Mouse (Mus musculus) urinary bladder, postnatal 4 days (tissue): ENCODE measurements around the gene Tmem50a.

Experiments used
- DNase-seq, 2 experiments: peaks; one replicate each; pipeline ENCODE4 v3.0.0; 2021 to 2022; ENCODE audit warnings: low spot score in 2 of 2

Gene Tmem50a

DNA sequence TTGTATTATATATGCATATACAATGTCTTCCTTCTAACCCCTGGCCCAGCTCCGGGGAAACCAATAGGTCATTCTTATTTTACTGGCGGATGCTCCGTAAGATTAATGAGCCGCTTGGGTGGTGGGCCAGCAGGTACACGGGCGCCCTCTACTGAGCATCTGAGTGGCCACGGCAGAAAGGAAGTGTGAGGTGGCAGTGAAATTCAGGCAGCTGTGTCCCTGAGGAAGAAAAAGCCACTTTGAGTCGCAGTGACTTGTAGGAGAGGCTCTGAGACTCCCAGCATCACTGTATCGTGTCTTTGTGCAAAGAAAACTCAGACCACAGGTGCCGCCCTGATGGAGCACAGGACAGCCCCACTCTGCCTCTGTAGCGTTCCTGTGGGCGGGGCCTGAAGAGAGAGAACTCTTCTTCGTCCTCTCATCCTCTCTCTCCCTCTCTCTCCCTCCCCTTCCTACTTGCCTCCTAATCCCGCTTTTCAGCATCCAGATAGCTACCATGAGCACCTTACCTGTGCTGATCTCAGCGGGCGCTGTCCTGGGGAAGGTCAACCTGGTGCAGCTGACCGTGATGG lies 35.3 kb downstream of the Tmem50a start:
- peak; percentile 49 to 79 for DNase-seq

DNA sequence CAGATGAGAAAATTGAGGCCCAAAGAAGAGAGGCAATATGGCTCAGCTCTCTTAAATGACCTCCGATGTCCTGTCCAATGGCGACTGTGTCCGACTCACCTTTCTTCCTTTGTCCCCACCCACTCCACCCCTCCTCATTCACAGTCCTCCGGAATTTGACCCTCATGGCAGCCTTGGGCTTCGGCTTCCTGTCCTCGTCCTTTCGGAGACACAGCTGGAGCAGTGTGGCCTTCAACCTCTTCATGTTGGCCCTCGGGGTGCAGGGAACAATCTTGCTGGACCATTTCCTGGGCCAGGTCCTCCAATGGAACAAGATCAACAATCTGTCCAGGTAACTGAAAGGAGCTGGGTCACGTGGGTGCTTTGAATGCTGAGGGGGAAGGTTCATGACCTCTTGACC lies 38.7 kb downstream of the Tmem50a start:
- DNase-seq, result no peak

DNA sequence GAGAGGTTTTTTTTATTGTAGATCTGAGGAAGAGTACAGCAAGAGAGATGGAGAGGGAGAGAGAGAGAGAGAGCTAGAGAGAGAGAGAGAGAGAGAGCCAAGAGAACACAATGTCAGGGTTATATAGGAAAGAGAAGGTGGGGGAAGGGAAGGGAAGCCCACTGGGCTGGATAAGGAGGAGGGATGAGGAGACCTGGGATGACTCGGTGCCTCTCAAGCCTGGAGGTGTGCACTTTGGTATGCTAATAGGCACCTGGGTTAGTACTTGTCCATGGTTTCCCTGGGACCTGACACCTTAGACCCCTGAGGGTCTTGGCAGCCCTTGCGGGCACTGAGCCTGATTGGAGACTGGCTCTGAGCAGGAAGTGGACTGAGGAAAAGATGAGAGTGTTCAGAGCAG lies 42.9 kb downstream of the Tmem50a start:
- DNase-seq, result no peak

DNA sequence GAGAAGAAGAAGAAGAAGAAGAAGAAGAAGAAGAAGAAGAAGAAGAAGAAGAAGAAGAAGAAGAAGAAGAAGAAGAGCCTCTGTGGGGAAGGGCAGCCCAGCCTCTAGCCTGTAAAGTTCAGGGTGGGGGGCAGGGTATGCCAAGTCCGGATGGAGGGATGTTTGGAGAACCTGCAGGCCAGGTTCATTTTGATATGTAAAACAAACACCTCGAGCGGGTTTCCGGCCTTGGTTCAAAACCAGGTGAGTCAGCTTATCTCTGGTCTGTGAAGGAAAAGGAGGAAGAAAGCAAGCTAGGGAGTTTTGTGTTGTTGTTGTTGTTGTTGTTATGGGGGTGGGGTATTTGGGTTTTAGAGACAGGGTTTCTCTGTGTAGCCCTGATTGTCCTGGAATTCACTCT lies 43.3 kb downstream of the Tmem50a start:
- DNase-seq, result no peak

DNA sequence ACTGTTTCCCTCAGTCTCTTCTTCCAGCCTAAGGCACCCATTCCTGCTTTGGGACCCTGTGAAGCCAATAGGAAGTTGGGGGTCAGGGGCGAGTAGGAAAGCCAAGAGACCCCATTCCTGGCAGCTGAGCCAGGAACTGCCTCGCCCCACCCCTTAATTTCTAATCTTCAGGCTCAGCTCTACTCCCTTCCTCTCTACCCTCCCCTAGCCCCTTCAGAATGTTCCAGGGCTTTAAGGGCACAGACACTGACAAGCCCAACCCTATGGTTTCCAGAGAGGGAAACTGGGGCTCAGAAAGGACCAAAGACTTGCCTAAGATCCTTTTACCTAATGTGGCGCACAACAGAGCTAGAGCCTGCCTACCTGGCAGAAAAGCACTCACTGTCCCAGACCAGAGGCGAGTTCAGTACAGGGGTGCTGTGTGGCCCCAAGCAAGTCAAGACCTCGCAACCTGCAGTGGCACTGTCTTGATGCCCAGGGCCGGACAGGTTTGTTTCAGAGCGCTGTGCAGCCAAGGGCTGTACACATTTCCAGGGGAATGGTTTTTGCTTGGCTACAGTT lies 44.9 kb downstream of the Tmem50a start:
- DNase-seq, result no peak

DNA sequence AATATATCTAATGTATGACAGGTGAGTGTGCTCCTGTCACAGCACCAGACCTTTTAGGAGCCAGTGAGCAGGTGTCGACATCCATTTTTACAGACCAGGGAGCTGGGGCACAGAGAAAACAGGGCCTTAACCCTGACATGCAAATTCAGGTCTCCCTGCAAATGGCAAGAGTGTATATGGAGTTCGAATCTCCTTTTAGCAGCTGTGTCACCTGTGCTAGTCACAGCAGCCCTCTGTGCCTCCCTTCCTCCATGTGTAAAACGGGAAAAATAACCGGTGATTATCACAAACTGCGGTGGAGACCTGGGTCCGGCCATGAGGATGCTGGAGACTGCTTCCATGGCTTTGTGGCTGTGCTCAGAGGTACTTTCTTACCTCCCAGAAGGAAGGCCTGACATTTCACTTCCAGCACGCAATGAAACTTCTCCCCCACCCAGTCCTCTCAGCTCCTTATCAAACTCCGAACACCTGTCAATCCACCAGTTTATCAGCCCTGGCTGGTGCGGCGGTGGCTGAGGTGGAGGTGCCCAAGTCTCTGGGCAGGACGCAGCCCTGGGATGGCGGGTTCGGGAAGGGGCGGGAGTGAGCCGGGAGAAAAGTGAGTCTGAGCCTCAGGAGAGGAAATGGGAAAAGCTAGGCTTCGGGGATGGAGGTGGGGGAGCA lies 45.6 kb downstream of the Tmem50a start:
- no peak for DNase-seq

DNA sequence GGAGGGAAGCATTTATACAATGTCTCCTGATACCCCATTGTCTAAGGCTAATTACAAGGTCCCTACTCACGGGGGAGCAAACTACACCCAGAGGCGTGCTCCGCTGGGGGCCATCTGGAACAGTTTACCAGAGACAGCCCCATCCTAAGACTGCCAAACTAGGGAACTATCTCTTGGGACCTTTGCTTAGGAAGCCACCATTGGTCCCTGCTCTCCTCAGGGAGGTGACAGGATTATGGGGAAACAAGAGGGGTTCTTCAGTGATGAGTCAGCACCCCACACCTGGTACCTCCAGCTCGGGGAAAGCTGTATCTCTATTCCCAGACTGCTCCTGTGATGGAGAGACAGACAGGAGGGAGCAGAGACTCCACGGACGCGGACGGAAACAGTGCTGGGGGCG lies 46.3 kb downstream of the Tmem50a start:
- no peak for DNase-seq

DNA sequence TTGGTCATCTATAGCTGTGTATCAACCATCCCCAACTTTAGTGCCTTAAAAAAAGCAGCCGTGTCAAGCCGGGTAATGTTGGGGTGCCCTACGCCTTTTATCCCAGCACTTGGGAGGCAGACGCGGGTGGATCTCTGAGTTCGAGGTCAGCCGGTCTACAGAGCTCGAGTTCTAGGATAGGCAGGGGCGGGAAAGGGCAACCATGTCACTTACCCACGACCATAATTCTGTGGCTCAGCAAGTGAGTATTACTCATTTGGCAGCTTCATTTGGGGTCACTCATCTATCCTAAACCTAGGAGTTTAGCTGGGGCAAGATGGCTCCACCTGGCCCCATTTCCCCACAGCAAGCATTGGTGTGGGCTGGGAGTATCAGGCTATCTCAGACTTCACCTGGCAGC lies 46.8 kb downstream of the Tmem50a start:
- no peak for DNase-seq

DNA sequence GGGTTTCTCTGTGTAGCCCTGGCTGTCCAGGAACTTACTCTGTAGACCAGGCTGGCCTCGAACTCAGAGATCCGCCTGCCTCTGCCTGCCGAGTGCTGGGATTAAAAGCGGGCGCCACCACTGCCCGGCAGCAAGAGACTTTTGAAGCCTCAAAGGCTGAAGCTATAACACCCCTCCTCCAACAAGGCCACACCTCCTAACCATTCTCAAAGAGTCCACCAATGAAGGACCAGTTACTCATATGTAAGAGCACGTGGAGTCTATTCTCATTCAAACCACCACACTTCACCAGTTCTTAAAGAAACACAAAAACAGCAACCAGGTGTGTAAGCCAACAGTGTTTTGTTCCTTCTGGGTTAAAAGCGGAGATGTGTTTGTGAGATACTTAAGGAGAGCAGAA lies 47.2 kb downstream of the Tmem50a start:
- no peak for DNase-seq

DNA sequence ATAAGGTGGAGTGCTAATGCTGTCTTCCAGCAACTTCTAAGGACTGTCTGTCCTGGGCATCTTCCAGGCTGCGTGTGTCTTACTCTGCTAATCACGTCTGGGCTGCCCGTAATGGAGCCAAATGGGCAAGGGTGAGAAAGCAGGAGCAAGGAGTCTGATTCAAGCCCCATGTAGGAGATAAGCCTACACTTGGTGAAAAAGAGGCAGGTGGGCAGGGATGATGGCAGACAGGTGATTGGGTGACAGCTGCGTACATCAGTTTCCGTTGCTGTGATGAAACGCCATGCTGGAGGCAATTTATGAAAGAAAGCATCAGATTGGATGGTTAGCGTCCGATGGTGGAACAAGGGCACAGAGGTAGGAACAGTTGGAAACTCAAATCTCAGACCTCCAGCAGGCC lies 47.6 kb downstream of the Tmem50a start:
- DNase-seq, result no peak

DNA sequence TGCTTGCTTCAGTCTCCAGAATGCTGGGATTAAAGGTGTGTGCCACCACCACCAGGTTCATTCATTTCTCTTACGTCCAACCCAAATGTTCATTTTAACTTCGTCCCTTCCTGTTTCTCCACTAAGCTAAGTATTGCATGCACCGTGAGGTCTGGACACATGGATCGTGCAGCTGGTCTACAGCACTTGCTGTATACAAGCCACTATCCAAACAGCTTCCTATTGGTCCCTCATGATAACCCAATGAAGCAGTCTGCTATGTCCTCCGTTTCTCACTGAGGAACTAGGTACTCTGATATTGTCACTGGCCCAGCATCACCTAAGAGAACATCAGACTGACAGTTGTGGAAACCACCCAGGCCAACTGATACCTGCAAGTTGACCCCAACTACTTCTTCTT lies 49.0 kb downstream of the Tmem50a start:
- no peak for DNase-seq

DNA sequence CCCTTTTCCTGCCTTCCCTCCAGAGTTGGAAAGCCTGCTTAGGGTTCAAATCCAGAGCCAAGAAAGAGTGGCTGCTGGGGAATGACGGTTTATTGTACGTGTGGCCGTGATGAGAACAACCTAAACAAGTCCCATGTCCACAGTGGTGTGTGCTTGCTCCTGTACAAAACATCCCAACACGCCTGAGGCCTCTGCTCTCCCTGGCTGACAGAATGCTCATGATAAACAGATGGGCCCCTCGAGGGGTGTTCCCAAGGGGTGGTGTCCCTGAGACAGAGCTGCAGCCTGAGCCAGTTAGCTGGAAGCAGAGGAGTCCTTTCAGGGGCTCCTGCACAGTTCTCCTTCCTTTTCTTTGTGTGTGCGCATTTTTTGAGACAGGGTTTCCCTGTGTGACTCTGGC lies 49.5 kb downstream of the Tmem50a start:
- DNase-seq, result no peak

DNA sequence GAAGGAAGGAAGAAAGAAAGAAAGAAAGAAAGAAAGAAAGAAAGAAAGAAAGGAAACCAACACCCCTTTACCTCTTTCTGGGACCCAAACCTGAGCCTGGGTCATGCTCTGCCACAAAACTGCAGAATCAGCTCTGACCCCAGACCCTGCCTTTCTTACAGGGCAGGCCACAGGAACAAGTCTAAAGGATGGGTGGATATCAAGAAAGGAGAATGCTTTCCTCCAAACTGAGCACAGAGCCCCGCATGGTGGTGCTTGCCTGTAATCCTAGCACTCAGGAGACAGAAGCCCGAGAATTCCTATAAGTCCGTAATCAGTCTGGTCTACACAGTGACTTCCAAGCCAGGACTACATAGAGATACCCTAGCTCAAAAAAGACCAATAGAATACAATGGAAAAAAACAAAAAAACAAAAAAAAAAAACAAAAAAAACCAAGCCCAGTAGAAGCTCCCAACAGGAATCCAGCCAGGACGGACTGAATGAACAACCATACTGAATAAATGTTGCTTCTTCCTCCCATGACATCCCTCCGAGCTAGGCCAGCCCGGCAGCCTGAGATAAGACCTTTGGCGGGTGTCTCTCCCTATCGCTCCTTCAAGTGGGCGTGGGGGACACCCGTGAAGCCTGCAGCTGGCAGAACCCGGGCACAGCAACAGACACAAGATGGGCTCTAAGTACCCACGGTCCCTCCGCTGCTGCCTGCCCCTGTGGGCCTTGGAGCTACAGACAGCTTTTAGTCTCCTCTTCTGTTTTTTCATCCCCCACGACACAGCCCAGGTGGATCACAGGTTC lies 50.7 kb downstream of the Tmem50a start, which contains the start of gene Rhd:
Gene Rhd (plus strand): TSS at position 600 of the 793 bp plus-strand sequence.
- no peak for DNase-seq

DNA sequence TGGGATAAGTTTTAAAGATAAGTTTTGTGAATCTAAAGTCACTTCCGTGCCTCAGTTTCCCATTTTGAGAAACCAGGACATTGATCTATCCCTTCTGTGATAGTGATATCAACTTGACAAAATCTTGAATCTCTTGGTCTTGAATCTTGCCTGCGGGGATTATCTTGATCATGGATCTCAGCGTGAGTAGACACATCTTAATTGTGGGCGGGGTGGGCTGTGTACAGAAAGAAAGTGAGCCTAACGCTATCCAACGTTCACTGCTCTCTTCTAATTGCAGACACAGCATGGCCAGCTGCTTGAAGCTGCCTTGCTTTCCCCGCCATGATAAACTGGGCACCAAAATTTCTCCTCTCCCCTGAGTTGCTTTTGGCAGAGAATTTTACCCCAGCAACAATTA lies 51.8 kb downstream of the Tmem50a start:
- no peak for DNase-seq

DNA sequence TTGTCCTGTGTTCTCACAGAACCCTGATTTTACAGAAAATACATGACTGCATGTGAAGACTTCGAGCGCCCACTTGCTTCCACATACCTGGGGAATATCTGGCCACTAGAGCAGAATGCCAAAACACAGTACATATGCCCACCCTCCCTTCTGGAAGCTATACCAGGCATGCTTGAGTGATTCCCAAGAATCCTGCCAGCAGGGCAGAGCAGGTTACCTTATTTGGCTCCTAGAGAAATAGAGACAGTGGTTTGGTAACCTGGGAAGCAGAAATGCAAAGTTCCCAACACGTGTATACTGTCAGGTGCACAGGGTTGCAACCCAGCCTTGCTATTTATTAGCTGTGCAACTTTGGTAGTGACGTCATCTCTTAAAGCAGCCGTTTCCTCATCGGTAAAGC lies 52.9 kb downstream of the Tmem50a start:
- no peak for DNase-seq

DNA sequence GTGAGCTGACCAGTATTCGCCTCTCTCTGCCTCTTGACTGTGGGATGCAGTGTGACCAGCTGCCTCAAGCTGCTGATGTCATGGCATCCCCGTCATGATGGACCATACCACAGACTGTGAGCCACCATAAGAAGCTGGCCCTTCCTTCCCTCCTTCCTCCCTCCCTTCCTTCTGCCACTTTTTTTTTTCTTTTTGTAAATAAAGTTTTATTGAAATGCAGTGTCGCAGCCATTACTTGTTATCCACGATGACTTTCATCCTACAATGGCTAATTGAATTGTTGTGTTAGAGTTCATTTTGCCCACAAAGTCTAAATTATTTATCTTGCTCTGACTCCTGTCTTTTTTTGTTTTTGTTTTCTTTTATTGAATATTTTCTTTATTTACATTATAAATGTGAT lies 56.3 kb downstream of the Tmem50a start:
- no peak for DNase-seq

DNA sequence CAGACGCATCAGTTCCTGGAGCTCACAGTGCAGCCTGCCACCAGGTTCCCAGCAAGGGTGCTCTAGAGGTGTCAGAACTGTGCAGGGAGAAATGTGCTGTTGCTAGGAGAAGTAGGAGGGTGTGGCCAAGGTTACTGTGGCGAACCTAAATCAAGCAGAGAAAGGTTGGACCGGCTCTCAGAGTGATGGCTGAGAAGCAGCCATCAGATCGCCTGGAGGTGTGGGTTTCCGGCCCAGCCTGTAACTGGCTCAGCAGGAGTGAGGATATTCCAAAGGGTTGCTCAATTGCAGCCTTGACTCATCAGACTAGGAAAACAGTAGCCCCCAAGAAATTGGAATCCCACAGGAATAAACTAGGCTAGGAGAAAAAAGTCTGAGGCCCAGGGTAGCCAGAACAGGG lies 58.3 kb downstream of the Tmem50a start:
- DNase-seq, result no peak

DNA sequence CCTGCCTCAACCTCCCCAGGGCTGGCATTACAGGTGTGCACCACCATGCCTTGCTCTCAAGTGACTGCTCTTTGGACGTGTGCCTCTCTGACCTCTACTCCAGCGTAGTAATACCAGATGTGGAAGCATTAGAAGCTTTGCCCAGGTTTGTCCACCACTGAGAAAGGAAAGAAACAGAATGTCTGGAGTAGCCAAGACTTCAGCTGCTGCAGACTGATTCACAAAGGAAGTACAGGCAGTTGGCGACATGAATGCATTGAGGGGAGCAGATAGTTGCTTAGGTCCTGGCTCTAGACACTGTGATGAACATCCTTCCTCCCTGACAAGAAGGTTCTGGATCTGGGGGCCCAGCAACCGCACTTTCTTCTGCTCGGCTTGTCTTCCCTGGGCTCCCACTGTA lies 58.8 kb downstream of the Tmem50a start:
- DNase-seq, result no peak

DNA sequence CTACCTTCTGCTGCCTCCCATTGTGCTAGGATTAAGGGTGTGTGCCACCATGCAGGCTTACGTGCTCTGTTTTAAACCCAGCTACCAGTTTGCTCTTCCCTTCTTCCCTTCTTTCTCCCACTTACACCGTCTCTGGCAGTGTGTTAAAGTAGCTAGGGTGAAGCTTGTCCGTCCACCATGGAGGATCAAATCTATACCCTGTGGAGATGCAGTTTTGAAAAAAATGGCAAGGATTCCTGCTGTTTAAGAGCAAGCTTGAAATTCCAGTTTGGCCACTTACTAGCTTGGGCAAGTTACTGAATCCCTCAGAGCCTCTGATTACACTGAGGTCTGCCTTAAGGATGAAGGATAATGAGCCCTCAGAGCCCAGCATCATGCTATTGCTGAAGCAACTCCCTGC lies 59.5 kb downstream of the Tmem50a start:
- DNase-seq, result no peak

DNA sequence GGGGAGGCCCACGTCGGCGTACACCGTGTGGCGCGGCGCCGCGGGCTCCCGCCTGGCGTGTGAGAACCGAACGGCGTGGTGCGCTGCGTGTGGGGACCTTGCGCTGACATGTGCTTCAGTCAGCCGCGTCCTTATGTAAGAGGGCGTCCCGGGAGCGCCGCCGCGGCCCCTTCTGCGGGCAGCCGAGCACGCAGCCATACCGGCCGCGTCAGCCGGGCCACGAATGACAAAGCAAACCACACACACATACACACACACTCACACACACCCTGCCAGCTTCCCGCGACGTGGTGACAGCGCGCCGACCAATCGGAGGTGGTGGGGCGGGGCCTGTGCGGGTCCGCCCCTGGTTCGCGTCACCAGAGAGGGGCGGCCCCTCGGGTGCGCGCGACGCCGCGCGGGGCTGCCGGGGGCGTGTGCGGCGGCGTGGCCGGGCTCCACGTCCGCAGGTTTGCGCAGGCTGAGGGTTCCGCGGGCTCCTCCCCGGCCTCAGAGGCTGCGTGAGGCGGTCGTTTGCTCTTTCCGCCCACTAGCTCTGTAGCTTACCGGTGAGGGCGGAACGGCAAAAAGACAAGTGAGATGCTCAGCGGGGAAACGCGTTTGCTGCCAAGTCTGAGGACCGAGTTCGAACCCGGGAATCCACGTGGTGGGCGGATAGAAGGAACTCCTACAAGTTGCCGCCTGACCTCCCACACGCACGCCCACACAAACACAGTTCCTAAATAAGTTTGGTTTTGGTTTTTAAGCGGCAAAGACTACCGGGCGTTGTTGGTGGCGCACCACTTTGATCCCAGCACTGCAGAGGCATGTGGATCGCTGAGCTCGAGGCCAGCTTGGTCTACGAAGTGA lies 61.0 kb downstream of the Tmem50a start:
- DNase-seq, result peak; percentile 91 to 92

DNA sequence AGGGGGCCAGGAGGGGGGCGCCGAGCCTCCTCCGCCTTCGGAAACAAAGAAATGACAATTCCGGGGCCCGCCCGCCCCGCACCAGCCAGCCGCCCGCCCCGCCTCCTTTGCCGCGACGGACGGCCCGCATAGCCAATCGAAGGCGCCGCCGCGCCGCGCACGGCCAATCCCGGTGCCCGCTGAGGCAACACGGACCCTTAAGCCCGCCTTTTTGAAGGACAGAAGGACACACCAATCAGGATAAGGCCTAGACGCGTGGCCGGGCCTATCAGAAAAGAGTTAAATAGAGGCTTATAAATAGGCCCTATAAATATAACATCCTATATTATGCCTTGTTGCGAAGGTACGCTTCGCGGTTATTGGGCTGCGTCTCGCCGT lies 61.6 kb downstream of the Tmem50a start, which contains the start of gene Maco1:
Gene Maco1 (minus strand): TSS at position 87 of the 378 bp plus-strand sequence.
- DNase-seq, result peak; percentile 99
